Mouse (Mus musculus) myocyte (in vitro differentiated cells): ENCODE data around the gene Gm3417. TPM values are rescaled to one million over a fixed set of nuclear protein-coding genes. Genes with fewer than 3 reads are reported as not detected.

Source experiments
- H3K27me3 ChIP-seq: one replicate; pipeline ENCODE4 v1.6.1; 2011; ENCODE audit not compliant: control insufficient read depth, insufficient read depth, insufficient read length
- H3K36me3 ChIP-seq: one replicate; pipeline ENCODE4 v1.6.1; 2011; ENCODE audit not compliant: control insufficient read depth, insufficient read depth
- H3K4me2 ChIP-seq: one replicate; pipeline ENCODE4 v1.6.1; 2011; ENCODE audit warnings: low read depth, control low read depth
- H3K4me3 ChIP-seq: one replicate; pipeline ENCODE4 v1.5.1; 2011; ENCODE audit warnings: mild to moderate bottlenecking, control low read depth, moderate library complexity
- H3K79me2 ChIP-seq: one replicate; pipeline ENCODE4 v1.6.1; 2011; ENCODE audit not compliant: control insufficient read depth, insufficient read depth
- H3ac ChIP-seq: one replicate; pipeline ENCODE4 v1.6.1; 2011; ENCODE audit not compliant: control insufficient read depth, insufficient read length
- CEBPB ChIP-seq: IDR thresholded peaks from 2 replicates; pipeline ENCODE4 v1.6.1; 2011; ENCODE audit warnings: mild to moderate bottlenecking, moderate library complexity; ENCODE audit not compliant: poor library complexity, insufficient read depth, severe bottlenecking
- MAX ChIP-seq: IDR thresholded peaks from one replicate; pipeline ENCODE4 v1.6.1; 2011; ENCODE audit warnings: low read depth, mild to moderate bottlenecking, control low read depth
- TCF3 ChIP-seq: IDR thresholded peaks from one replicate; pipeline ENCODE4 v1.6.1; 2011; ENCODE audit warnings: low read depth, control low read depth; ENCODE audit not compliant: insufficient read length
- USF1 ChIP-seq: IDR thresholded peaks from one replicate; pipeline ENCODE4 v1.6.1; 2011; ENCODE audit warnings: low read depth, mild to moderate bottlenecking, control low read depth, moderate library complexity
- polyA plus RNA-seq: library from polyadenylated mRNA; unstranded; fragments of >200 nt; fragmentation: generic; extraction: Trizol; gene quantifications from one replicate; pipeline ENCODE4 v1.2.1, GENCODE M21; 2012; ENCODE audit warnings: missing spikeins

The Gm3417 gene
- polyA plus RNA-seq, 1 experiment, result 0.31 TPM

DNA sequence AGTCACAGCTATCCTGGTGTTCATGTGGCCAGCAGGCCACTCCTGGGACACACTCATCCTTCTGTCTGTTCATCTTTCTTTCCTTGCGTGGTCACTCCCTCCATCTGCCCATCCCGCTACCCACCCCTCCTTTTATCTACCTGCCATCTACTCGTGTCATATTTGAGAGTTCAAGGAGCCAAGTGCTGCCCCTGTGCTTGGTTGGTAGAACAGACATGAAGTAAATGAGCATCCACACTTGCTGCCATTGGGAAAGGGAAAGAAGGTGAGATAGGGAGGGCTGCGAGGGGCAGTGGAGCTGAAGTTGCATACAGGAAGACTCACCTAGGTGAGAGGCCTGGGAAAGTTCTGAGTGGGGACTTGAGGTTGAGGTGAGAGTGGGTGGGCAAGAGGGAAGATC is 64.2 kb downstream of the Gm3417 start:
- Histone ChIP-seq H3ac (no peak overlapping the region), H3K27me3 (peaks cover 17% of the 10 kb centered on the region), H3K4me3 (no peak overlapping the region), H3K4me2 (no peak overlapping the region), H3K36me3 (no peaks in the 10 kb centered on the region), H3K79me2 (no peaks in the 10 kb centered on the region)
- TF ChIP-seq CEBPB, result no peak
- no peak for TF ChIP-seq USF1
- TF ChIP-seq MAX, result no peak
- TF ChIP-seq TCF3, result no peak

Other genes starting within 250 kb of the Gm3417 start
- 8.0 TPM for gene Wdr27, start 35.6 kb downstream of the Gm3417 start, polyA plus RNA-seq
- gene 1600012H06Rik, start 35.6 kb downstream of the Gm3417 start, polyA plus RNA-seq, result 8.3 TPM
- gene Phf10, start 17.5 kb downstream of the Gm3417 start, polyA plus RNA-seq, result 216 TPM
- 5.7 TPM for gene 9030025P20Rik, start 322 bp downstream of the Gm3417 start, polyA plus RNA-seq
- 2.9 TPM for gene Gm3435, start 31.4 kb upstream of the Gm3417 start, polyA plus RNA-seq
- 20.2 TPM for gene Ermard, start 62.4 kb upstream of the Gm3417 start, polyA plus RNA-seq
- gene Tcte3, start 62.7 kb upstream of the Gm3417 start, polyA plus RNA-seq, result 0.50 TPM
- 0.31 TPM for gene Gm3448, start 62.7 kb upstream of the Gm3417 start, polyA plus RNA-seq